Mouse (Mus musculus): ENCODE measurements around the gene Trappc6a. TPM values are rescaled to one million over a fixed set of nuclear protein-coding genes. Genes with fewer than 3 reads are reported as not detected.

The Trappc6a gene
- polyA plus RNA-seq, 1 experiment from 2014 or later: 108 TPM

GRCm38 (mm10) chr7:19477084-19477483 lies 31.1 kb upstream of the Trappc6a start:
- WGBS: 54% methylated on average over 2 of the region's 2 CpGs
- peaks cover 29% of the 10 kb centered on the region for H3K27me3 ChIP-seq (replicated peaks; ENCODE audit: control insufficient read depth, insufficient read depth, low read length)

GRCm38 (mm10) chr7:19477624-19478384 lies 30.4 kb upstream of the Trappc6a start:
- ATAC-seq (replicated peaks; ENCODE audit: low FRiP score) (no peak), DNase-seq (ENCODE audit: low spot score) (no peak)
- Histone ChIP-seq H3K9me3 (ENCODE audit: control insufficient read depth, low read length) (no peaks in the 10 kb centered on the region), H3K4me2 (no peak overlapping the region), H3K27ac (ENCODE audit: low read depth, low read length) (no peak overlapping the region), H3K9ac (ENCODE audit: low read depth, low read length) (no peak overlapping the region), H3K36me3 (ENCODE audit: control insufficient read depth, insufficient read depth, low read length) (no peaks in the 10 kb centered on the region), H3K27me3 (replicated peaks; ENCODE audit: control insufficient read depth, insufficient read depth, low read length) (peaks cover 23% of the 10 kb centered on the region), H3K4me1 (replicated peaks; ENCODE audit: control insufficient read depth, insufficient read depth, low read length) (peaks cover 15% of the 10 kb centered on the region), H3K4me3 (ENCODE audit: low read depth, low read length) (no peak overlapping the region)
- 23% methylated on average over 14 of the region's 14 CpGs for WGBS

More at GRCm38 (mm10) chr7:19477084-19477483, 31.1 kb upstream of the Trappc6a start:
- no peak overlapping the region for H3K27ac ChIP-seq (ENCODE audit: low read depth, low read length)
- H3K4me3 ChIP-seq (ENCODE audit: low read depth, low read length): no peak overlapping the region
- no peak overlapping the region for H3K4me2 ChIP-seq
- peaks cover 15% of the 10 kb centered on the region for H3K4me1 ChIP-seq (replicated peaks; ENCODE audit: control insufficient read depth, insufficient read depth, low read length)
- H3K9me3 ChIP-seq (ENCODE audit: control insufficient read depth, low read length): no peaks in the 10 kb centered on the region
- H3K36me3 ChIP-seq (ENCODE audit: control insufficient read depth, insufficient read depth, low read length): no peaks in the 10 kb centered on the region
- DNase-seq (ENCODE audit: low spot score) (no peak), ATAC-seq (replicated peaks; ENCODE audit: low FRiP score) (no peak)
- H3K9ac ChIP-seq (ENCODE audit: low read depth, low read length): no peak overlapping the region

DNA sequence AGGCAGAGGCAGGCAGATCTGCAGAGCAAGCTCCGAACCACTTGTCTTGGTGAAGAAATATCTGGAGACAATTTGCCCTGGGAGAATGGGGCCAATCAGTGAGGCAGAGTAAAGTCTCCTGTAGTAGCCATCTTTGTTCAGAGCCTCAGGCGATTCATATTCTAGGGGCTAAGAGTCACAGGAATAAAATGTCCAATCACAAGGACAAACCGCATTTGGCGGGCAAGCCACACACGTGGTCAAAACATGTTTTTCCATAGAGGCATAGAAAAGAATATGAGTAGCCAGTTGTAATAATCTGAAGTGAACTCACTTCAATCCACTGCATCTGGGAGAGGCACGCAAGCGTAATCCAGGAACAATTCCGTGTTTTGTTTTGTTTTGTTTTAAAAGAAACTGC lies 24.9 kb upstream of the Trappc6a start:
- 83% methylated on average over 8 of the region's 8 CpGs for WGBS
- Histone ChIP-seq H3K9ac (ENCODE audit: low read depth, low read length) (no peak overlapping the region), H3K4me3 (ENCODE audit: low read depth, low read length) (no peak overlapping the region), H3K9me3 (ENCODE audit: control insufficient read depth, low read length) (no peaks in the 10 kb centered on the region), H3K36me3 (ENCODE audit: control insufficient read depth, insufficient read depth, low read length) (no peaks in the 10 kb centered on the region), H3K27me3 (replicated peaks; ENCODE audit: control insufficient read depth, insufficient read depth, low read length) (no peaks in the 10 kb centered on the region; the same call in 1 of the 2 replicates), H3K4me1 (replicated peaks; ENCODE audit: control insufficient read depth, insufficient read depth, low read length) (peaks cover 3% of the 10 kb centered on the region; the same call in 1 of the 2 replicates), H3K4me2 (no peak overlapping the region), H3K27ac (ENCODE audit: low read depth, low read length) (no peak overlapping the region)
- ATAC-seq (replicated peaks; ENCODE audit: low FRiP score): no peak
- no peak for DNase-seq (ENCODE audit: low spot score)

DNA sequence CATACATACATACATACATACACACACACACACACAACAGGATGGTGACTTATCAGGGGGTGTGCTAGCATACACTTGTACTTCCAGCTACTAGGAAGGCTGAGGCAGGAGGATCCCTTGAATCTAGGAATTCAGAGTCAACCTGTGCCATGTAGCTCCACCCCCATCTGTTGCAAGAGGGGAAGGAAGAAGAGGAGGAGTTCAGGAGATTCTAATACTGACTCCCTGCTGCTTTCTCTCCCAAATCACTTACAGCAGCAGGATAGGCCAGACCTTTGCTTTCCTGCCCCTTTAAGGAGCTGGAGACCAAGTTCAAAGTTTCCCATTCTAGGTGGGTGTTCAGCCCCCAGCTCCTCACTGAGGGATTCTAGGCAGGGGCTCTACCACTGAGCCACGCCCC lies 22.7 kb upstream of the Trappc6a start:
- DNase-seq (ENCODE audit: low spot score) (no peak), ATAC-seq (replicated peaks; ENCODE audit: low FRiP score) (no peak)
- Histone ChIP-seq H3K4me2 (no peak overlapping the region), H3K36me3 (ENCODE audit: control insufficient read depth, insufficient read depth, low read length) (no peaks in the 10 kb centered on the region), H3K9ac (ENCODE audit: low read depth, low read length) (no peak overlapping the region), H3K27me3 (replicated peaks; ENCODE audit: control insufficient read depth, insufficient read depth, low read length) (peaks cover 17% of the 10 kb centered on the region), H3K27ac (ENCODE audit: low read depth, low read length) (no peak overlapping the region), H3K9me3 (ENCODE audit: control insufficient read depth, low read length) (no peaks in the 10 kb centered on the region), H3K4me3 (ENCODE audit: low read depth, low read length) (no peak overlapping the region), H3K4me1 (replicated peaks; ENCODE audit: control insufficient read depth, insufficient read depth, low read length) (peaks cover 3% of the 10 kb centered on the region; the same call in 1 of the 2 replicates)
- WGBS: 90% methylated on average over 1 of the region's 1 CpGs

GRCm38 (mm10) chr7:19486549-19486948 lies 21.6 kb upstream of the Trappc6a start:
- no peak overlapping the region for H3K4me2 ChIP-seq
- no peaks in the 10 kb centered on the region for H3K9me3 ChIP-seq (ENCODE audit: control insufficient read depth, low read length)
- no peak for ATAC-seq (replicated peaks; ENCODE audit: low FRiP score)
- no peak overlapping the region for H3K9ac ChIP-seq (ENCODE audit: low read depth, low read length)
- DNase-seq (ENCODE audit: low spot score): no peak
- H3K27ac ChIP-seq (ENCODE audit: low read depth, low read length): no peak overlapping the region
- H3K27me3 ChIP-seq (replicated peaks; ENCODE audit: control insufficient read depth, insufficient read depth, low read length): peaks cover 20% of the 10 kb centered on the region
- no peak overlapping the region for H3K4me3 ChIP-seq (ENCODE audit: low read depth, low read length)
- WGBS: 59% methylated on average over 7 of the region's 7 CpGs
- H3K4me1 ChIP-seq (replicated peaks; ENCODE audit: control insufficient read depth, insufficient read depth, low read length): peaks cover 3% of the 10 kb centered on the region; the same call in 1 of the 2 replicates
- H3K36me3 ChIP-seq (ENCODE audit: control insufficient read depth, insufficient read depth, low read length): no peaks in the 10 kb centered on the region

GRCm38 (mm10) chr7:19489525-19489924 lies 18.7 kb upstream of the Trappc6a start:
- Histone ChIP-seq H3K9me3 (ENCODE audit: control insufficient read depth, low read length) (no peaks in the 10 kb centered on the region), H3K4me1 (replicated peaks; ENCODE audit: control insufficient read depth, insufficient read depth, low read length) (peaks cover 3% of the 10 kb centered on the region), H3K27ac (ENCODE audit: low read depth, low read length) (no peak overlapping the region), H3K4me3 (ENCODE audit: low read depth, low read length) (no peak overlapping the region), H3K9ac (ENCODE audit: low read depth, low read length) (no peak overlapping the region), H3K4me2 (peak overlapping the region; percentile 22; the same call in 1 of the 2 replicates), H3K27me3 (replicated peaks; ENCODE audit: control insufficient read depth, insufficient read depth, low read length) (peaks cover 27% of the 10 kb centered on the region), H3K36me3 (ENCODE audit: control insufficient read depth, insufficient read depth, low read length) (no peaks in the 10 kb centered on the region)
- no peak for DNase-seq (ENCODE audit: low spot score)
- WGBS: 59% methylated on average over 31 of the region's 31 CpGs
- no peak for ATAC-seq (replicated peaks; ENCODE audit: low FRiP score)

GRCm38 (mm10) chr7:19491731-19492130 lies 16.5 kb upstream of the Trappc6a start:
- Histone ChIP-seq H3K27ac (ENCODE audit: low read depth, low read length) (no peak overlapping the region), H3K4me1 (replicated peaks; ENCODE audit: control insufficient read depth, insufficient read depth, low read length) (no peaks in the 10 kb centered on the region; the same call in 1 of the 2 replicates), H3K36me3 (ENCODE audit: control insufficient read depth, insufficient read depth, low read length) (no peaks in the 10 kb centered on the region), H3K27me3 (replicated peaks; ENCODE audit: control insufficient read depth, insufficient read depth, low read length) (peaks cover 27% of the 10 kb centered on the region), H3K4me3 (ENCODE audit: low read depth, low read length) (0 out of 2 replicates have a peak overlapping the region, but pooled peaks have one; percentile 12), H3K4me2 (peak overlapping the region; percentile 39), H3K9ac (ENCODE audit: low read depth, low read length) (peak overlapping the region; percentile 18; the same call in 1 of the 2 replicates), H3K9me3 (ENCODE audit: control insufficient read depth, low read length) (no peaks in the 10 kb centered on the region)
- no peak for DNase-seq (ENCODE audit: low spot score)
- ATAC-seq (replicated peaks; ENCODE audit: low FRiP score): no peak
- WGBS: 29% methylated on average over 26 of the region's 26 CpGs

DNA sequence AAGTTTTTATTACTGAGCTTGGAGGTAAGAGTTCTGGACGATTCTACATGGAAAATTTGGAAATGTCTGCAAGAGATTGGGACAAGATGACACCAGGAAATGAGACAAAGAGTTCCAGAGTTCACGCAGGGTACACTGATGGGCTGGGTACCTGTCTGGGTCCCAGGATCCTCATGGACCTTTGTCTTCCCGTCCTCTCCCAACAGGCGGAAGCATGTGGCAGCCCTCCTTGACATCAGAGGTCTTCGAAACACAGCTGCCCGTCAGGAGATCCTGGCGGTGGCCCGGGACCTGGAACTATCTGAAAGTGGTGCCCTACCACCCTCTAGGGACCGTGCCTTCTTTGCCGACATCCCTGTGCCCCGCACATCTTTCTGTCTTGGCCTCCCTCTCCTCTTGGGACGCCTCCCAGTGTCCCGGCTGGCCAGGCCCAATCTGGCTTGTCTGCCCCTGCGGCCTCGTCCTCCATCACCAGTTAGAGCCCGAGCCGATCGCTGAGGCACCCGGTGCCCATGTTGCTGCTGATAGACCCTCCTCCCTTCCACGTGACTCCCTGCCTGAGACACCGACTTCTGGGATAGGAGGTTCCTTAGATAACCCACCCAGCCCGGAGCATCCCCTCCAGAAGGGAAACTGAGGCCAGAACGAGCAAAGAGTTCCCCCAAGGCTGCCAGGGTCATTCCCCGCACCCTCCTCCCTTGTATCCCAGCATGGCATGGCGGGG lies 13.3 kb upstream of the Trappc6a start:
- 83% methylated on average over 25 of the region's 25 CpGs for WGBS

More for the DNA sequence above, 13.3 kb upstream of the Trappc6a start:
- Histone ChIP-seq H3K9ac (ENCODE audit: low read depth, low read length) (no peak overlapping the region), H3K4me3 (ENCODE audit: low read depth, low read length) (no peak overlapping the region), H3K4me1 (replicated peaks; ENCODE audit: control insufficient read depth, insufficient read depth, low read length) (peaks cover 8% of the 10 kb centered on the region), H3K27me3 (replicated peaks; ENCODE audit: control insufficient read depth, insufficient read depth, low read length) (peaks cover 13% of the 10 kb centered on the region), H3K4me2 (no peak overlapping the region), H3K27ac (ENCODE audit: low read depth, low read length) (no peak overlapping the region), H3K36me3 (ENCODE audit: control insufficient read depth, insufficient read depth, low read length) (no peaks in the 10 kb centered on the region), H3K9me3 (ENCODE audit: control insufficient read depth, low read length) (no peaks in the 10 kb centered on the region)
- no peak for ATAC-seq (replicated peaks; ENCODE audit: low FRiP score)
- DNase-seq (ENCODE audit: low spot score): no peak

Measured in liver, embryonic 11.5 days (tissue).